Mouse (Mus musculus) intestine, embryonic 16.5 days (tissue): ENCODE results near the gene Tmem132e. TPM values are rescaled to one million over a fixed set of nuclear protein-coding genes. Genes with fewer than 3 reads are reported as not detected.

Experiments
- ATAC-seq: fragments of 200-750 bp; cut with Nextera tagmentation; 2 replicates; pipeline ENCODE4 v1.8.0; 2017; ENCODE audit warnings: moderate TSS enrichment, moderate library complexity
- H3K27ac ChIP-seq: fragments of 300-500 bp; sonication (generic); 2 replicates; pipeline ENCODE4 v1.5.1; 2014; ENCODE audit warnings: mild to moderate bottlenecking, low read length
- H3K27me3 ChIP-seq: fragments of 300-500 bp; sonication (generic); replicated peaks from 2 replicates; pipeline ENCODE4 v1.6.1; 2014; ENCODE audit warnings: low read length, control low read depth, mixed read lengths; ENCODE audit not compliant: control insufficient read depth, insufficient read depth
- H3K36me3 ChIP-seq: fragments of 300-500 bp; sonication (generic); 2 replicates; pipeline ENCODE4 v1.6.1; 2014; ENCODE audit warnings: low read length, control low read depth; ENCODE audit not compliant: control insufficient read depth, insufficient read depth
- H3K4me1 ChIP-seq: fragments of 300-500 bp; sonication (generic); 2 replicates; pipeline ENCODE4 v1.6.1; 2014; ENCODE audit warnings: low read length, control low read depth, mixed read lengths; ENCODE audit not compliant: control insufficient read depth, insufficient read depth
- H3K4me2 ChIP-seq: fragments of 300-500 bp; sonication (generic); 2 replicates; pipeline ENCODE4 v1.6.1; 2014; ENCODE audit warnings: low read depth, low read length, control low read depth
- H3K4me3 ChIP-seq: fragments of 300-500 bp; sonication (generic); 2 replicates; pipeline ENCODE4 v1.5.1; 2014; ENCODE audit warnings: mild to moderate bottlenecking, low read length
- H3K9ac ChIP-seq: fragments of 300-500 bp; sonication (generic); 2 replicates; pipeline ENCODE4 v1.6.1; 2014; ENCODE audit warnings: low read depth, low read length
- H3K9me3 ChIP-seq: fragments of 300-500 bp; sonication (generic); 2 replicates; pipeline ENCODE4 v1.6.1; 2016; ENCODE audit warnings: low read length, control low read depth; ENCODE audit not compliant: control insufficient read depth
- WGBS: fragments of 180-500 bp; shearing (Covaris S2); extraction: QIAGEN DNeasy Blood & Tissue Kit; methylation state at CpG from one replicate; pipeline ENCODE4 v1.1.7; 2014; 5-methylcytosine and 5-hydroxymethylcytosine counted together
- polyA plus RNA-seq: library from polyadenylated mRNA; unstranded; fragments of >200 nt; fragmentation: Nextera tagmentation; extraction: Ambion mirVana; gene quantifications from 2 replicates; pipeline ENCODE4 v1.2.1, GENCODE M21; 2015

Gene Tmem132e
- polyA plus RNA-seq, 1 experiment from 2014 or later, result 0.46 TPM

- Histone ChIP-seq H3K27ac (no peak overlapping the region), H3K9me3 (no peaks in the 10 kb centered on the region), H3K27me3 (peaks cover 65% of the 10 kb centered on the region), H3K36me3 (no peaks in the 10 kb centered on the region), H3K9ac (peak overlapping the region; percentile 65; the same call in 1 of the 2 replicates), H3K4me3 (peak overlapping the region; percentile 55), H3K4me2 (peak overlapping the region; percentile 89), H3K4me1 (peaks cover 21% of the 10 kb centered on the region; the same call in 1 of the 2 replicates)
- peak; percentile 47; the same call in 1 of the 2 replicates for ATAC-seq
- WGBS, result under 1% methylated on average over 47 of the region's 47 CpGs
Measured at GRCm38 (mm10) chr11:82387711-82388341, 874 bp upstream of the Tmem132e start.

GRCm38 (mm10) chr11:82389396-82390291 is 944 bp downstream of the Tmem132e start:
- peaks cover 21% of the 10 kb centered on the region; the same call in 1 of the 2 replicates for H3K4me1 ChIP-seq
- no peak overlapping the region for H3K27ac ChIP-seq
- WGBS, result 2% methylated on average over 68 of the region's 69 CpGs
- no peaks in the 10 kb centered on the region for H3K36me3 ChIP-seq
- H3K9me3 ChIP-seq, result no peaks in the 10 kb centered on the region
- H3K9ac ChIP-seq, result peak overlapping the region; percentile 65
- H3K4me2 ChIP-seq, result peak overlapping the region; percentile 89
- H3K27me3 ChIP-seq, result peaks cover 62% of the 10 kb centered on the region
- peak overlapping the region; percentile 55 for H3K4me3 ChIP-seq
- no peak for ATAC-seq

- Histone ChIP-seq H3K4me1 (peaks cover 20% of the 10 kb centered on the region; the same call in 1 of the 2 replicates), H3K4me3 (no peak overlapping the region), H3K36me3 (no peaks in the 10 kb centered on the region), H3K27me3 (peaks cover 45% of the 10 kb centered on the region), H3K9me3 (no peaks in the 10 kb centered on the region), H3K27ac (no peak overlapping the region), H3K4me2 (no peak overlapping the region), H3K9ac (no peak overlapping the region)
- ATAC-seq, result no peak
- WGBS, result 56% methylated on average over 3 of the region's 3 CpGs
Measured at GRCm38 (mm10) chr11:82392341-82392740, 3.6 kb downstream of the Tmem132e start.

GRCm38 (mm10) chr11:82399621-82400020 is 10.9 kb downstream of the Tmem132e start:
- no peak overlapping the region for H3K9ac ChIP-seq
- H3K4me1 ChIP-seq, result no peaks in the 10 kb centered on the region
- H3K4me3 ChIP-seq, result no peak overlapping the region
- no peaks in the 10 kb centered on the region for H3K36me3 ChIP-seq
- peaks cover 4% of the 10 kb centered on the region; the same call in 1 of the 2 replicates for H3K27me3 ChIP-seq
- H3K4me2 ChIP-seq, result no peak overlapping the region
- 17% methylated on average over 3 of the region's 3 CpGs for WGBS
- H3K27ac ChIP-seq, result no peak overlapping the region
- no peaks in the 10 kb centered on the region for H3K9me3 ChIP-seq
- ATAC-seq, result no peak

GRCm38 (mm10) chr11:82405641-82406040 is 16.9 kb downstream of the Tmem132e start:
- Histone ChIP-seq H3K36me3 (no peaks in the 10 kb centered on the region), H3K4me3 (no peak overlapping the region), H3K9ac (no peak overlapping the region), H3K27ac (no peak overlapping the region), H3K4me2 (no peak overlapping the region), H3K27me3 (no peaks in the 10 kb centered on the region), H3K4me1 (0 out of 2 replicates have a peak, but pooled peaks cover 2% of the 10 kb centered on the region), H3K9me3 (no peaks in the 10 kb centered on the region)
- no peak for ATAC-seq
- WGBS, result 45% methylated on average over 3 of the region's 3 CpGs

- Histone ChIP-seq H3K9me3 (no peaks in the 10 kb centered on the region), H3K4me1 (0 out of 2 replicates have a peak, but pooled peaks cover 2% of the 10 kb centered on the region), H3K4me2 (no peak overlapping the region), H3K27me3 (no peaks in the 10 kb centered on the region), H3K9ac (no peak overlapping the region), H3K27ac (no peak overlapping the region), H3K4me3 (no peak overlapping the region), H3K36me3 (no peaks in the 10 kb centered on the region)
- WGBS, result 40% methylated on average over 11 of the region's 11 CpGs
- ATAC-seq, result no peak
Measured at GRCm38 (mm10) chr11:82406358-82407221, 17.9 kb downstream of the Tmem132e start.

- H3K9ac ChIP-seq, result no peak overlapping the region
- H3K4me3 ChIP-seq, result no peak overlapping the region
- ATAC-seq, result no peak
- no peaks in the 10 kb centered on the region for H3K36me3 ChIP-seq
- no peak overlapping the region for H3K27ac ChIP-seq
- WGBS, result 69% methylated on average over 1 of the region's 1 CpGs
- H3K4me2 ChIP-seq, result no peak overlapping the region
- H3K9me3 ChIP-seq, result no peaks in the 10 kb centered on the region
- H3K27me3 ChIP-seq, result no peaks in the 10 kb centered on the region
- H3K4me1 ChIP-seq, result no peaks in the 10 kb centered on the region
Measured at GRCm38 (mm10) chr11:82412496-82412895, 23.8 kb downstream of the Tmem132e start.

- no peak overlapping the region for H3K27ac ChIP-seq
- WGBS, result 35% methylated on average over 8 of the region's 9 CpGs
- no peak overlapping the region for H3K4me2 ChIP-seq
- H3K36me3 ChIP-seq, result no peaks in the 10 kb centered on the region
- no peaks in the 10 kb centered on the region for H3K9me3 ChIP-seq
- H3K27me3 ChIP-seq, result no peaks in the 10 kb centered on the region
- H3K4me1 ChIP-seq, result no peaks in the 10 kb centered on the region
- no peak for ATAC-seq
- H3K9ac ChIP-seq, result no peak overlapping the region
- H3K4me3 ChIP-seq, result no peak overlapping the region
Measured at GRCm38 (mm10) chr11:82418337-82419041, 29.8 kb downstream of the Tmem132e start.
